Mouse (Mus musculus): ENCODE results near the gene Zbtb38. TPM values are rescaled to one million over a fixed set of nuclear protein-coding genes. Genes with fewer than 3 reads are reported as not detected.

Gene Zbtb38
- polyA plus RNA-seq, 1 experiment from 2014 or later, result 51.0 TPM

DNA sequence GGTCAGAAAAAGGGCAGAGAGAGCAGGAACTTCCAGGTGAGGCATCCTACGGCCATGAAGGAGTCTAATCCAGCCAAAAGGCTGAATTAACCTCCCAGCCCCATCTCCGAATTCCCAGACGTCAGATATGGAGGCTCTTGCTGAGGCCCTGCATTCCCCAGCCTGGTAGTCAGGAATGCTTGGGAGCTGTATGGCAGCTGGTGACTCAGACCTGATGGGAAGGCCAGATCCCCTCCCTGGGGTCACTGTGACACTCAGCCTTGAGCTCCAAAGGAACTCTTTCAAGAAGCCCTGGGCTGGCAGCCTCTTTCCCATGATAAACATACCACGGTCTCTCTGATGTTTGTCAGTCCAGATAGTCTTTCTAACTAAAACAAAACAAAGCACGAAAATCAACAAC, 30.6 kb upstream of the Zbtb38 start:
- Histone ChIP-seq H3K4me2 (replicated peaks) (no peak overlapping the region), H3K27ac (replicated peaks) (no peak overlapping the region), H3K9me3 (no peaks in the 10 kb centered on the region), H3K4me1 (no peaks in the 10 kb centered on the region), H3K27me3 (no peaks in the 10 kb centered on the region), H3K9ac (replicated peaks) (no peak overlapping the region), H3K36me3 (no peaks in the 10 kb centered on the region), H3K4me3 (no peak overlapping the region)
- WGBS, result 80% methylated on average over 5 of the region's 5 CpGs
- ATAC-seq (replicated peaks), result no peak

DNA sequence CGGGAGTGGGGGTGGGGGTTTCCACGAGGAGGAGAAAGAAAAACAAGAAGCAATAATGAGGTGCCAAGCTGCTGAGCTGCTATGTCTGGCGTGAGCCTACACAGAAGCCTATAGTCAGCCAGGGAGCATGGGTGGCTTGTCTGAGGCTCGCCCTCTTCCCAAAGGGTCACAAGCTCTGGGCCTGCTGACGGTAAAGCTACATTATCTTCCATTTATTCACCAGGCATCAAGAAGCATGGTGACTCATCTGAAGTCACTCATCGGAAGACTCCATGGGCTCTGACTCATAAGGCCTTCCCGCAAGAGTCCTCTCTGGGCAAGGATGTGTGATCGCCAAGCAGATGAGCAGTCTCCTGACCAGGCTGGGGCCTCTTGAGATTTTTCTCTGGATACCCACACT, 29.4 kb upstream of the Zbtb38 start:
- Histone ChIP-seq H3K4me1 (no peaks in the 10 kb centered on the region), H3K9me3 (no peaks in the 10 kb centered on the region), H3K4me3 (no peak overlapping the region), H3K27me3 (no peaks in the 10 kb centered on the region), H3K9ac (replicated peaks) (no peak overlapping the region), H3K36me3 (no peaks in the 10 kb centered on the region), H3K4me2 (replicated peaks) (no peak overlapping the region), H3K27ac (replicated peaks) (no peak overlapping the region)
- 85% methylated on average over 8 of the region's 8 CpGs for WGBS
- no peak for ATAC-seq (replicated peaks)

DNA sequence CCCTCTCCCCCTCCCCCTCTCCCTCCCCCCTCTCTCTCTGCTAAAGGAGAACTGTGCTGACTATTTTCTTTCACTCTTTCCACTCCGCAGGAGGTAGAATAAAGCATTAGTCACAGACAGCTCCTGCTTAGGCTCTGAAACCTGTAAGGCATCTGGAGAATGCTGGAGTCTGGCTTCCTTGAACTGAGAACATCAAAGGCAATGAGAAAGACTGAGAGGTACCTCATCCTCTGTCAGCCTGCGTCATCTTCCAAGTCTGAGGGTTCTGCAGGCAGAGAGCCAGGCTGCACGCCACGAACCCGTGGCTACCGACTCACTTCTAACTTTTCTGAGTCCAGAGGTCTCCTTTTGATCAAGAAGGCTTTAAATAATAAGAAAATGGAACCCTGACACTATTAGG, 20.5 kb upstream of the Zbtb38 start:
- Histone ChIP-seq H3K4me2 (replicated peaks) (no peak overlapping the region), H3K27me3 (no peaks in the 10 kb centered on the region), H3K27ac (replicated peaks) (no peak overlapping the region), H3K4me1 (no peaks in the 10 kb centered on the region), H3K36me3 (no peaks in the 10 kb centered on the region), H3K9ac (replicated peaks) (no peak overlapping the region), H3K4me3 (no peak overlapping the region), H3K9me3 (no peaks in the 10 kb centered on the region)
- no peak for ATAC-seq (replicated peaks)
- WGBS, result 8% methylated on average over 6 of the region's 6 CpGs

DNA sequence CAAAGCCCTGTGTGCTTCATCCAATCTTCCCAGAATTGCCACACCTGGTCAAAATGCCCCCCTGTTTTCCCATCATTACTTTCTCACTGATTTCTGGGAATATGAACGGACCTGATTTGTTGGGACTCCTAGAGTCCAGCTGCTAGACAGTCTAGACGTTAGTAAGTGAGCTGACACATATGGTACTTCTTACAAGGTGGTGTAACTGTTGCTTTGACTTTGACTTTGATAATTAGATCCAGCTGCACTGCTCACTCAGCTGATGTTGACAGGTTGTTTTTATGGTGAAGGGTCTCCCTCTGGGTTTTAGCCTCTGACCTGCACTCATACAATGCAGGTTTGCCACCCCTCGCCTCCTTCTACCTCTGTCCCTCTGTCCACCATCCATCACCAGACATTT, 17.8 kb upstream of the Zbtb38 start:
- ATAC-seq (replicated peaks), result no peak
- WGBS, result 89% methylated on average over 3 of the region's 3 CpGs
- no peaks in the 10 kb centered on the region for H3K27me3 ChIP-seq

DNA sequence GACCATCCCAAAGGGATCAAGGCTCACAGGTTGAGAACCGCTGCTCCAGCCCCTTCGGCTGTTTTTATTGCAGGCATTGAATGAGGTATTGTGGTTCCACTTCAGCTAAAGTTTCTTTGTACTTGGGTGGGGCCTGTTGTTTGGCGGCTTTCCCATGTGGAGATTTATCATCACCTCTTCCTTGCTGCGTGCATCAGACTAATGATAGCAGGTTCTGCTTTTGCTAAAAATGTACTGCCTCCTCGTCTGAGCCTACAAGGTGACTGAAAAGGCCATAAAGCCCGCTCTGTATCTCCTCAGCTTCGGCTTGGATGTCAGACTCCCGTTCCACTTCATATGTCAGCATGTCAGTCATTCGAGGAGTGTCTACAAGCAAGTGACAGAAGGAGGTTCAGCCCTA, 17.0 kb upstream of the Zbtb38 start:
- Histone ChIP-seq H3K27me3 (no peaks in the 10 kb centered on the region), H3K9ac (replicated peaks) (no peak overlapping the region), H3K4me1 (no peaks in the 10 kb centered on the region), H3K36me3 (no peaks in the 10 kb centered on the region), H3K27ac (replicated peaks) (no peak overlapping the region), H3K4me3 (no peak overlapping the region), H3K9me3 (no peaks in the 10 kb centered on the region), H3K4me2 (replicated peaks) (no peak overlapping the region)
- WGBS, result 85% methylated on average over 9 of the region's 9 CpGs
- no peak for ATAC-seq (replicated peaks)

More for the DNA sequence above, 17.8 kb upstream of the Zbtb38 start:
- Histone ChIP-seq H3K9ac (replicated peaks) (no peak overlapping the region), H3K4me1 (no peaks in the 10 kb centered on the region), H3K9me3 (no peaks in the 10 kb centered on the region), H3K36me3 (no peaks in the 10 kb centered on the region), H3K27ac (replicated peaks) (no peak overlapping the region), H3K4me3 (no peak overlapping the region), H3K4me2 (replicated peaks) (no peak overlapping the region)

DNA sequence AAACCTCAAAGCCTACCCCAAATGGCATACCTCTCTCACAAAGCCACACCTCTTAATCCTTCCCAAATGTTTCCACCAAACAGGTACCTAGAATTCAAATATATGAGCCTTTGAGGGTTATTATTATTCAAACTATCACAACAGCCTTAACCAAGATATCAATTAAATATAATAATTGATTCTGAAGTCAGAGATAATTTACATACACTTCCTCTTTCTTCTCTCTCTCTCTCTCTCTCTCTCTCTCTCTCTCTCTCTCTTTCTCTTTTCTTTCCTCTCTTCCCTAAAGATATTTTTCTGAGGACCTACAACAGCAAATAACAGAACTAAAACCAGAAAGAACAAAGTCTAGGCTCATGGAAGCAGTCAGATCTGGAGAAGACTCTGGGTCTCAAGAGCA, 15.2 kb upstream of the Zbtb38 start:
- Histone ChIP-seq H3K9me3 (no peaks in the 10 kb centered on the region), H3K27ac (replicated peaks) (no peak overlapping the region), H3K9ac (replicated peaks) (no peak overlapping the region), H3K27me3 (no peaks in the 10 kb centered on the region), H3K36me3 (no peaks in the 10 kb centered on the region), H3K4me3 (no peak overlapping the region), H3K4me2 (replicated peaks) (no peak overlapping the region), H3K4me1 (no peaks in the 10 kb centered on the region)
- no peak for ATAC-seq (replicated peaks)

DNA sequence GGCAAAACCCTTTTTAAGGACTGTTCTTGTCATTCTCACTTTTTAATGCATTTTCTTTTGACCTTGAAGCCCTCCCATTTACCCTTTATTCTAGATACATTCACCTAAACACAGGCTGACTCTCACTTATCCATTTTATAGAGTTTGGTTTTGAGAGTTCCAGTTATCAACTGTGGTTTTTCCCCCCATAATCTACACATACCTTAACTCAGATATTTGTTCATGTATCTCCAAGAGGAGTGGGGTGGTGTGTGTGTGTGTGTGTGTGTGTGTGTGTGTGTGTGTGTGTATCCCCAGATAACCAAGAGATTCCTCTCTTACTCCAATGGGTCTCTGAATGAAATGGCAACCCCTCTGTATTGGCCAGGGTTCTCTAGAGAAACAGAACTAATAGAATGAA, 13.4 kb upstream of the Zbtb38 start:
- ATAC-seq (replicated peaks), result no peak
- Histone ChIP-seq H3K9ac (replicated peaks) (no peak overlapping the region), H3K4me3 (no peak overlapping the region), H3K4me1 (no peaks in the 10 kb centered on the region), H3K27ac (replicated peaks) (no peak overlapping the region), H3K27me3 (no peaks in the 10 kb centered on the region), H3K4me2 (replicated peaks) (no peak overlapping the region), H3K36me3 (no peaks in the 10 kb centered on the region), H3K9me3 (no peaks in the 10 kb centered on the region)

DNA sequence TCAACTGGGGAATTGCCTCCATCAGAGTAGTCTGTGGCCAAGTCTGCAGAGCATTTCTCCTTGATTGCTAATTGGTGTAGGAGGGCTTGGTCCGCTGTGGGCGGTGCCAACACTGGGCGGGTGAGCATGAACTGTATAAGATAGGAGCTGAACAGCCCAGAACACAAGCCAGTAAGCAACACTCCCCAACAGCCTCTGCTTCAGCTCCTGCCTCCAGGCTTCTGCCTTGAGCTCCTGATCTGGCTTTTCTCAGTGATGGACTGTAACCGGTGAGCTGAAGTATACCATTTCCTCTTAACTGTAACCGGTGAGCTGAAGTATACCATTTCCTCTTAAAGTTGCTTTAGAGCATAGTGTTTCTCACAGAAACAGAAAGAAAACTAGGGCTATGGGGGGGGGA, 12.8 kb upstream of the Zbtb38 start:
- WGBS, result 74% methylated on average over 5 of the region's 5 CpGs
- H3K9me3 ChIP-seq, result no peaks in the 10 kb centered on the region
- no peak overlapping the region for H3K4me3 ChIP-seq
- H3K27ac ChIP-seq (replicated peaks), result no peak overlapping the region
- no peaks in the 10 kb centered on the region for H3K4me1 ChIP-seq
- H3K36me3 ChIP-seq, result no peaks in the 10 kb centered on the region
- H3K9ac ChIP-seq (replicated peaks), result no peak overlapping the region
- no peak for ATAC-seq (replicated peaks)
- no peak overlapping the region for H3K4me2 ChIP-seq (replicated peaks)
- no peaks in the 10 kb centered on the region for H3K27me3 ChIP-seq

DNA sequence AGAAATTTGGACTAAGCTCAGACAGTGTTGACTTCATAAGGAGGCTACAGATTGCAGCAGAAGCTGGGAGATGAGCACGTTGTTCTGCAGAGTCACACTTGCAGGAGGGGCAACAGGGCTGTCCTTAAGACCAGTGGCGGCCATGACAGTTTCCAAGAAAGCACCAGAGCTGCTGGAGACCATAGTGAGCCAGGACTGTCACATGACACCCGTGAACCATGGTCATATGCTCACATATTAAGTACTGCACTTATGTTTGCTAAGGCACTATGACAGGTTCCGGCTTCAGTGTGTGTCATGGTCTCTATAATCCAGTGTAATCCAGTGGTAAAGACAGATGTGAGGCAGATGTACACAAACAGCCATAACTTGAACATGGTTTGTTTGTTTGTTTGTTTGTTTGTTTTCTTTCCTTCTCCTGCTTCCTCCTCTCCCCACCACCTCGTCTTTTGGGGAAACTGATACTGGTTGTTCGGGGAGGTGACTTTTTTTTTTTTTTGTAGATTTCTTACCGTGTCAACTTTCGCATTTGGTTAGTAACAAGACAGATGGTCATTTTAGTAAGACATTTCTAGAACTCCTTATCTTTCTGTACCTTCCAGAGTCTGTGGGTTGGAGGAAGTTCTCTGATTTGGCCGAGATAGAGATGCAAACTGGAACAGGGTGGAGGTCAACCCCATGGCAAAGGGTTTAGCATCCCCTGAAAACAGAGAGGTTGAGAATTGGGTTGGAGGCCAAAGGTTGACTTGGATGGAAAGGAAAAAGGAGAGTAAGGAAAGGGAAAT, 11.4 kb upstream of the Zbtb38 start:
- H3K27me3 ChIP-seq, result no peaks in the 10 kb centered on the region
- H3K4me3 ChIP-seq, result no peak overlapping the region
- no peaks in the 10 kb centered on the region for H3K9me3 ChIP-seq
- no peaks in the 10 kb centered on the region for H3K36me3 ChIP-seq
- no peak overlapping the region for H3K27ac ChIP-seq (replicated peaks)
- H3K9ac ChIP-seq (replicated peaks), result no peak overlapping the region
- no peak for ATAC-seq (replicated peaks)
- 89% methylated on average over 9 of the region's 9 CpGs for WGBS
- H3K4me2 ChIP-seq (replicated peaks), result no peak overlapping the region
- no peaks in the 10 kb centered on the region for H3K4me1 ChIP-seq

DNA sequence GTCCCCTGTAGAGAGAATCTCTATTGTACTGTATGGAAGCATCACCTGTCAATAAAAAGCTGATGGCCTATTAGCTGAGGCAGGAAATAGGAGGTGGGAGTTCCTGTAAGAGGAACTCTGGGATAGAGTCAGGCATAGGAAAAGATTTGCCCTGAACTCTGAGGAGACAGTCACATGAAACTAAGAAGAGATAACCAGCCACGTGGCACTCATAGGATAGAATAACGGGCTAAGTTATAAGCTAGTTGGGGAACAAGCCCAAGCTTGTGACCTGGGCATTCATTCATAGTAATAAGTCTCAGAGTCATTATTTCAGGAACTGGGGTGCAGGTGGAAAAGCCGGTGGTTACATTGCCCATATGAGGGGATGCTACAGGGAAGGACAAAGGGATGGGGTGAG, 10.4 kb upstream of the Zbtb38 start:
- no peaks in the 10 kb centered on the region for H3K9me3 ChIP-seq
- no peaks in the 10 kb centered on the region for H3K27me3 ChIP-seq
- no peaks in the 10 kb centered on the region for H3K36me3 ChIP-seq
- H3K27ac ChIP-seq (replicated peaks), result no peak overlapping the region
- WGBS, result 92% methylated on average over 3 of the region's 3 CpGs
- no peak overlapping the region for H3K4me3 ChIP-seq
- H3K9ac ChIP-seq (replicated peaks), result no peak overlapping the region
- H3K4me2 ChIP-seq (replicated peaks), result no peak overlapping the region
- no peak for ATAC-seq (replicated peaks)
- peaks cover 3% of the 10 kb centered on the region; the same call in 1 of the 2 replicates for H3K4me1 ChIP-seq

DNA sequence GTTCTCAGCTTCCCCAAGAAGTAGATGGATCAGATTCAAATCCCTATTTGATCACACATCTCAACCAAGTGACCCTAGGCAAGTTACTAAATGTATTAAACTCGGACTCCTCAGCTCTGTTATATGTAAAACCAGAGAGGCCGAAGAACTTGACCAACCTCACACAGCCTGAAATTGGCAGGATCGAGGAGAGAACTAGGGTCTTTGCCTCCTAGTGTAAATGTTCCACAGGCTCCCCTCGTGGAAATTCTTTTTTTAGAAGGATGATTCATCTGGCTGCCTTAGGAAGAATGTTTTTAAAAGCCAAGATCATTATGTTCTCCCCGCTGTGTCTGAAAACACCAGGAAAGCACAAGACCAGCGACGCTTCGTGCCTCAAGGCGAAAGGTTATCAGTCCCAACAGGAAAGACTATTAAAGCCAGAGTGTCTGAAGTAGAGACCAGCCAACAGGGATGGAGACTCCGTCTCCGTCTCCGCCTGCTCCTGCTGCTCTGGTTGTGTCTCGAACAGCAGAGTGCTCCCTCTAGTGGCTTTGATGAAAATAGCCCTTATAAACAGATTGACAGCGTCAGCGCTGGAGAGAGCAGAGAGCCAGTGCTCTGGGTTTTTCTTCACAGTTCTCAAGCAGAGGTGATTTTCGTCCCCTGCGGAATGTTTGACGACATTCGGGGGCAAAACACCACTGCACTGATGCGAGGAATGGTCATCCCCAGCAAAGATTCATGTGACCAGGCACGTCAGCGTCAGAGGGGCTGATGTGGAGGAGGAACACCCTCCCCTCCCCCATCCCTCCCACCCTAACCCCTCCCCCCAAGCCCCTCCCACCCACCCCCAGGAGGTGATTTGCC, 6.3 kb upstream of the Zbtb38 start:
- Histone ChIP-seq H3K27me3 (no peaks in the 10 kb centered on the region), H3K4me1 (peaks cover 3% of the 10 kb centered on the region; the same call in 1 of the 2 replicates), H3K9ac (replicated peaks) (peak overlapping the region; percentile 32; the same call in 1 of the 2 replicates), H3K4me3 (peak overlapping the region; percentile 35), H3K4me2 (replicated peaks) (peak overlapping the region; percentile 43), H3K9me3 (no peaks in the 10 kb centered on the region), H3K27ac (replicated peaks) (peak overlapping the region; percentile 66), H3K36me3 (no peaks in the 10 kb centered on the region)
- WGBS, result 14% methylated on average over 22 of the region's 22 CpGs
- peak; percentile 98 for ATAC-seq (replicated peaks)

DNA sequence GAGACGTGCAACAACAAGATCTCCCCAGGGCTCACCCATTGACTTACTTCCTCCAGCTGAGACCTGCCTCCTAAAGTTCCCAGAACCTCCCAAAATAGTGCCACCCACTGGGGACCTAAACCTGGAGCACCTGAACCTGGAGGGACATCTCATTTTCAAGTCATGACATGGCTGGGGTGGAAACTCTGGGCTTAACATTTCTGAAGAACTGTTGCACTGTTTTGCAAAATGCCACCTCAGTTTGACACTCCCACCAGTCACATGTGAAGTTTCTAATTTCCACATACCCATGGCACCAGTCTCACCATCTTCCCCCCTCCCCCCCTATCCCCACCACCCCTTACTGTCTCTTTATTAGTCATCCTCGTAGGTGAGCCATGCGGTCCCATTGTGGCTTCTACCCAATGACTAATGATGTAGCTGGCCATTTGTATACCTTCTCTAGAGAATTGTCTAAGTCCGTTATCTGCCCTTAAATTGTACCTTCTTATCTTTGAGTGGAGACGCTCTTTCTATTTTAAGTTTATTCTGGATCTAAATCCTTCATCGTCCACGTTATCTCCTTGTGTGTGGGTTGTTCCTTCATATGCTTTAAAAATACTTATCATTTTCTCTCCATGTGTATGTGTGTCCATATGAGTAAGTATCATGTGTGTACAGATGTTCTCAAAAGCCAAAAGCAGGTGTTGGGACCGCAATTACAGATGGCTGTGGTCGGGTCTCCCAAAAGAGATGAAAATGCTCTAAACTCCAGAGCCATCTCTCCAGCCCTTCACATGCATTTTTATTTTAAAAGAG, 4.2 kb upstream of the Zbtb38 start:
- Histone ChIP-seq H3K4me2 (replicated peaks) (no peak overlapping the region), H3K36me3 (no peaks in the 10 kb centered on the region), H3K27me3 (no peaks in the 10 kb centered on the region), H3K4me1 (peaks cover 3% of the 10 kb centered on the region; the same call in 1 of the 2 replicates), H3K9me3 (no peaks in the 10 kb centered on the region), H3K4me3 (no peak overlapping the region), H3K9ac (replicated peaks) (no peak overlapping the region), H3K27ac (replicated peaks) (no peak overlapping the region)
- no peak for ATAC-seq (replicated peaks)
- 92% methylated on average over 9 of the region's 9 CpGs for WGBS

Measured in forebrain, embryonic 15.5 days (tissue).